Mouse (Mus musculus) megakaryocyte, embryonic 14.5 days (primary cell): ENCODE results near the gene Gm17387. TPM values are rescaled to one million over a fixed set of nuclear protein-coding genes. Genes with fewer than 3 reads are reported as not detected.

Experiments
- H3K27me3 ChIP-seq: replicated peaks from 2 replicates; pipeline ENCODE3; 2012; ENCODE audit warnings: inconsistent platforms
- H3K36me3 ChIP-seq: replicated peaks from 2 replicates; pipeline ENCODE3; 2012; ENCODE audit warnings: low read length, inconsistent platforms, mixed read lengths
- H3K4me1 ChIP-seq: 2 replicates; pipeline ENCODE4 v1.6.1; 2012; ENCODE audit warnings: inconsistent platforms
- H3K4me3 ChIP-seq: replicated peaks from 2 replicates; pipeline ENCODE3; 2012; ENCODE audit warnings: moderate library complexity, mild to moderate bottlenecking, inconsistent platforms
- H3K9me3 ChIP-seq: 2 replicates; pipeline ENCODE4 v1.6.1; 2012; ENCODE audit warnings: inconsistent platforms
- FLI1 ChIP-seq: IDR thresholded peaks from 2 replicates; pipeline ENCODE4 v1.6.1; 2012; ENCODE audit warnings: low read length, inconsistent platforms, mixed read lengths
- GATA1 ChIP-seq: IDR thresholded peaks from 3 replicates; pipeline ENCODE4 v1.6.1; 2012; ENCODE audit warnings: mixed read lengths, low read length, inconsistent platforms, borderline replicate concordance
- polyA plus RNA-seq: library from polyadenylated mRNA; stranded (reverse); fragments of >175 nt; gene quantifications from 2 replicates; pipeline ENCODE4 v1.2.3, GENCODE M21; 2012; ENCODE audit warnings: low replicate concordance; ENCODE audit not compliant: insufficient read depth

The Gm17387 gene
- polyA plus RNA-seq, 1 experiment: not detected

- TF ChIP-seq GATA1 (no peak), FLI1 (no peak)
- peaks cover 12% of the 10 kb centered on the region for H3K9me3 ChIP-seq
- peaks cover 21% of the 10 kb centered on the region for H3K27me3 ChIP-seq
- H3K36me3 ChIP-seq: peaks cover 4% of the 10 kb centered on the region
- H3K4me1 ChIP-seq: peaks cover 70% of the 10 kb centered on the region
- H3K4me3 ChIP-seq: no peak overlapping the region
These were observed 28.6 kb downstream of the Gm17387 start for GRCm38 (mm10) chr7:141057541-141057940.

GRCm38 (mm10) chr7:141058601-141059341, 29.8 kb downstream of the Gm17387 start:
- Histone ChIP-seq H3K9me3 (peaks cover 12% of the 10 kb centered on the region), H3K4me1 (peaks cover 77% of the 10 kb centered on the region), H3K27me3 (peaks cover 21% of the 10 kb centered on the region), H3K36me3 (peaks cover 4% of the 10 kb centered on the region), H3K4me3 (no peak overlapping the region)
- TF ChIP-seq GATA1 (no peak), FLI1 (no peak)

- H3K4me1 ChIP-seq: peaks cover 82% of the 10 kb centered on the region
- H3K27me3 ChIP-seq: peaks cover 18% of the 10 kb centered on the region
- peaks cover 12% of the 10 kb centered on the region for H3K9me3 ChIP-seq
- TF ChIP-seq GATA1 (no peak), FLI1 (no peak)
- H3K36me3 ChIP-seq: peaks cover 4% of the 10 kb centered on the region
- peak overlapping the region; percentile 92 for H3K4me3 ChIP-seq
These were observed 31.0 kb downstream of the Gm17387 start for GRCm38 (mm10) chr7:141059929-141060328.

GRCm38 (mm10) chr7:141060426-141061242, 31.7 kb downstream of the Gm17387 start, which contains the start of gene B4galnt4:
TSS of gene B4galnt4 (plus strand) at chr7:141061104.
- Histone ChIP-seq H3K4me1 (peaks cover 89% of the 10 kb centered on the region), H3K4me3 (peak within 1 kb of the TSS; percentile 92), H3K9me3 (peaks cover 9% of the 10 kb centered on the region), H3K27me3 (peaks cover 22% of the 10 kb centered on the region), H3K36me3 (peaks cover 2% of the 10 kb centered on the region)
- no peak for TF ChIP-seq FLI1
- TF ChIP-seq GATA1: no peak

- no peak for TF ChIP-seq FLI1
- no peak for TF ChIP-seq GATA1
- Histone ChIP-seq H3K4me3 (peak overlapping the region; percentile 92), H3K9me3 (0 out of 2 replicates have a peak, but pooled peaks cover 3% of the 10 kb centered on the region), H3K27me3 (peaks cover 25% of the 10 kb centered on the region), H3K36me3 (no peaks in the 10 kb centered on the region), H3K4me1 (peaks cover 94% of the 10 kb centered on the region)
These were observed 32.4 kb downstream of the Gm17387 start for GRCm38 (mm10) chr7:141061269-141061692.

- no peaks in the 10 kb centered on the region for H3K36me3 ChIP-seq
- H3K27me3 ChIP-seq: peaks cover 32% of the 10 kb centered on the region
- TF ChIP-seq FLI1: no peak
- TF ChIP-seq GATA1: no peak
- no peaks in the 10 kb centered on the region for H3K9me3 ChIP-seq
- H3K4me3 ChIP-seq: no peak overlapping the region
- peaks cover 87% of the 10 kb centered on the region for H3K4me1 ChIP-seq
These were observed 33.6 kb downstream of the Gm17387 start for GRCm38 (mm10) chr7:141062525-141062924.

GRCm38 (mm10) chr7:141063353-141063752, 34.4 kb downstream of the Gm17387 start:
- peaks cover 88% of the 10 kb centered on the region for H3K4me1 ChIP-seq
- no peaks in the 10 kb centered on the region for H3K9me3 ChIP-seq
- H3K36me3 ChIP-seq: no peaks in the 10 kb centered on the region
- TF ChIP-seq GATA1 (no peak), FLI1 (no peak)
- peaks cover 40% of the 10 kb centered on the region for H3K27me3 ChIP-seq
- H3K4me3 ChIP-seq: peak overlapping the region; percentile 79

GRCm38 (mm10) chr7:141064175-141064574, 35.2 kb downstream of the Gm17387 start:
- Histone ChIP-seq H3K36me3 (no peaks in the 10 kb centered on the region), H3K9me3 (no peaks in the 10 kb centered on the region), H3K4me3 (peak overlapping the region; percentile 79), H3K4me1 (peaks cover 79% of the 10 kb centered on the region), H3K27me3 (peaks cover 46% of the 10 kb centered on the region)
- TF ChIP-seq FLI1 (no peak), GATA1 (no peak)

- peaks cover 76% of the 10 kb centered on the region for H3K4me1 ChIP-seq
- H3K36me3 ChIP-seq: no peaks in the 10 kb centered on the region
- TF ChIP-seq FLI1: no peak
- no peak for TF ChIP-seq GATA1
- peak overlapping the region; percentile 60 for H3K4me3 ChIP-seq
- H3K9me3 ChIP-seq: no peaks in the 10 kb centered on the region
- H3K27me3 ChIP-seq: peaks cover 48% of the 10 kb centered on the region
These were observed 35.6 kb downstream of the Gm17387 start for GRCm38 (mm10) chr7:141064576-141064975.

- TF ChIP-seq FLI1: no peak
- no peak for TF ChIP-seq GATA1
- H3K4me3 ChIP-seq: no peak overlapping the region
- H3K4me1 ChIP-seq: peaks cover 69% of the 10 kb centered on the region
- peaks cover 51% of the 10 kb centered on the region for H3K27me3 ChIP-seq
- H3K36me3 ChIP-seq: no peaks in the 10 kb centered on the region
- no peaks in the 10 kb centered on the region for H3K9me3 ChIP-seq
These were observed 39.4 kb downstream of the Gm17387 start for GRCm38 (mm10) chr7:141068351-141068750.
